Mouse (Mus musculus) heart, adult 9 months (tissue): ENCODE measurements around the gene Vps36.
A peak's percentile ranks its signal among the peaks of the same experiment; 100 is the strongest.

Source experiments
- DNase-seq, 2 experiments: peaks; one replicate each; pipeline ENCODE4 v3.0.0; 2022; ENCODE audit warnings: low spot score in 2 of 2

Gene Vps36

DNA sequence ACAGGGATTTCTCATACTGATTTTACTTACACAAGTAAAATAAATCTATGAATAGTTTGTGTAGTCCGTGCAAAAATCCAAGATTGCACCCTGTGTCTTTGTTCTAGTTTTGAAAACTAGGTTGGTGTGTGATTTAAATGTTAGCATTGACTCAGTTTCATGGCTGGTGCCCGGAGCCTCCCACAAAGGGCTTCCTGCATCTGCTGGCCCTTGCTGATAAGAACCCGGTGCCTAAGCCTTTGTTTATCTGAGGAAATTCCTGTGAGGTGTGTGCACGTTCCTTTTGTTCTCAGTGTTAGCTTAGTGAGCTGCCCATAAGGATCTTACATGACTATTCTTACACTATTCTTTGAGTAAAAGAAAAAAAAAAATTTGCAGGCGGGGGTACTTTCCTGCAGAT is 16.4 kb downstream of the Vps36 start:
- DNase-seq = peak; percentile 29 to 56

DNA sequence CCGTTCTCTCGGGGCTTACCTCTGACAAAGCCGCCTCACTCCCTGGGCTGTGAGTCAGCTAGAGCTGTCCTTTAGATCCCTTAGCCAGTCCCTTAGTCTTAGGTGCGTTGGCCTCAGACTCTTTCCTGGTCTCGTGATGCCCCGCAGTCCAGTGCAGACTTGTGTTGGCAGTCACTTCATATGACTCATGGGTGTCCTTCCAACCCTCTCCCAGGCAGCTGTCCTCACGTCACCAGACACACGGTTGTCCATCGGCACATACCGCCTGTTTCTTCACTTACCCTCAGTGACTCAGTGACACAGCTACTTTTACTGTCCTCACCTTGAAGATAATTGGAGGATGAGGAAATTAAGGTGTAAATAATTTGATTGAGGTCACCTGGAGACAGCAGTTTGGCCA is 22.2 kb downstream of the Vps36 start:
- DNase-seq = peak; percentile 20 to 23

- DNase-seq = no peak
Observed at GRCm38 (mm10) chr8:22226361-22226760, 33.8 kb downstream of the Vps36 start.

DNA sequence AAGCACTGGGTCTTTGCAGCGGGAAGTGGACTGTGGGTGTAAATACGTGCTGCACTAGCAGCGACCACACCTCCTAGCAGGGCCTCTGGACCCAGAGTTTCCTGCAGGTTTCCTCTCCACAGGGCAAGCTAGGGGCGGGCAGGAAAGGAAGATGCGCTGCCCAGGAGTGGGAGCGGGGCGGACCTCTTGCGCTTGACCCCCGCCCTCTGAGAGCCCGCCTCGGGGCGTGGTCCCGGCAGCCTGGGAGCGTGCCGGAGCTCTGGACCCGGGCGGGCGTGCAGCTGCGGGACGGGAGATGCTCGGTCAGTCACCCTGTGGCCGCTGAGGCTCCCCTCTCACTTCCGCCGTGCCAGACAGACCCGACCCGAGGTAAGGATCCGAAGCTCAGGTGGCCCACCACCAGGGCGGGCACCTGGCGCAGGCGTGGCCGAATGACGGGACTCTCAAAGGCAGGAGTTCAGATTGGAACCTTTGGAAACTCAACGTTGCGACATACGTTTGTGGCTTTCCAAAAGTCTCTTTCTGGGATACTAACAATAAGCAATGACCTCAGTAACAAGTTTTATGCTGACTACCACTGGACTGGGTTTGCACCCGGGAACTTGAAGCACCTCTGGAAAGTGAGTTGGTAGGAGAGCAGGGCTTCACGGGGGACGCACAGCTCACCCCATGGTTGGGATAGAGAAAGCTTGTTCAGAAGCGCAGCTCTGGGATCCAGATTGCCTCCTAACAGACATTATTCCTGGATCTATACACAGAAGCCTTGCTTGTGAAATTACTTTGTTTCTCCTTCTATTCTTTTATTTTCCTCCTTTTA is 34.7 kb downstream of the Vps36 start, which contains the start of gene Thsd1:
TSS of gene Thsd1 (plus strand) at position 253 of the 817 bp plus-strand sequence.
- DNase-seq = peak; percentile 71 to 77

- DNase-seq = peak; percentile 23 to 63
Observed at GRCm38 (mm10) chr8:22228621-22229020, 36.0 kb downstream of the Vps36 start.

DNA sequence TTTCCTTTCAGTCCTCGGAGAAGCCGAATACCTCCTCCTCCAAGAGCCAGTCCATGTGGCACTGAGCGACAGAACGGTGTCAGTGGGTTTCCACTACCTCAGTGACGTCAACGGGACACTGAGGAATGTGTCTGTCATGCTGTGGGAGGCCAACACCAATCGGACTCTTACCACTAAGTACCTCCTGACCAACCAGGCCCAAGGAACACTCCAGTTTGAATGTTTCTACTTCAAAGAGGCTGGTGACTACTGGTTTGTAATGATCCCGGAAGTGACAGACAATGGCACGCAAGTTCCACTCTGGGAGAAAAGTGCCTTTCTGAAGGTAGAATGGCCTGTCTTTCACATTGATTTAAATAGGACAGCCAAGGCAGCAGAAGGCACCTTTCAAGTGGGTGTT is 50.4 kb downstream of the Vps36 start:
- DNase-seq = no peak

- DNase-seq = no peak
Observed at GRCm38 (mm10) chr8:22245663-22246062, 53.1 kb downstream of the Vps36 start.

DNA sequence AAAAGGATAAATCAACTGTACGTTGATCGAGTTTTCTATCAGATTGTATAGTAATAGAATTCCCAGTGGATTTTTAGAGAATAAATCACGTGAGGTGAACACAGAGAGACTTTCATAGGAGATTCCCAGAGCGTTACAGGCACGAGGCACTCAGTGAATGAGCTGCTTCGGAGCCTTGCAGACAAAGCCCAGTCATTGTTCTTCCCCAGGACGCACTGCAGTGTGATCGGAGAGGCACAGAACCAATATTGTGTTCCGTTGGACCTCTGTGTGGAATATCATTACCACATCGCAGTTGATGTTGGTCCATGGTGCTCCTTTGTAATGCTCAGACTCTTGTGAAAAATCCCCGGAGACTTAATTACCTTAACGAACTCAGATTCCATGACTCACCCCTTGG is 55.3 kb downstream of the Vps36 start:
- no peak for DNase-seq

GRCm38 (mm10) chr8:22249080-22249479 is 56.5 kb downstream of the Vps36 start:
- no peak for DNase-seq

DNA sequence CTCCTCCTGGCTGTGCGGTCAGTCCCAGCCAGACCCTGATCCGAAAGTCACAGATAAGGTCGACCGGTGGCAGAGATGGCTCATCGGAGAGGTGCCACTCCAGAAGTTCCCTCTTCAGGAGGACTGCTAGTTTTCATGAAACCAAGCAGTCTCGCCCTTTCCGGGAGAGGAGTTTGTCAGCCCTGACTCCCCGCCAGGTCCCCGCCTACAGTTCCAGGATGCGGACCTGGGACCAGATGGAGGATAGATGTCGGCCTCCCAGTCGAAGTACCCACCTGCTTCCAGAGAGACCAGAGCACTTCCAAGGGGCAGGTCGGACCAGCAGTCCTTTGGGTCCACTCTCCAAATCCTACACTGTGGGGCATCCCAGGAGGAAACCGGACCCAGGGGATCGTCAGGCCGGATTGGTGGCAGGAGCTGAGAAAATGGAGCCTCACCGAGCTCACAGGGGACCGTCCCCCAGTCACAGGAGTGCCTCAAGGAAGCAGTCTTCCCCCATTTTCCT is 66.4 kb downstream of the Vps36 start:
- peak in 1 of 2 experiments; percentile 27 for DNase-seq

- DNase-seq = no peak
Observed at GRCm38 (mm10) chr8:22259531-22259930, 66.9 kb downstream of the Vps36 start.

- DNase-seq = peak; percentile 28 to 34
Observed at GRCm38 (mm10) chr8:22260091-22260722, 67.6 kb downstream of the Vps36 start.

- peak; percentile 29 to 41 for DNase-seq
Observed at GRCm38 (mm10) chr8:22262267-22262666, 69.7 kb downstream of the Vps36 start.

DNA sequence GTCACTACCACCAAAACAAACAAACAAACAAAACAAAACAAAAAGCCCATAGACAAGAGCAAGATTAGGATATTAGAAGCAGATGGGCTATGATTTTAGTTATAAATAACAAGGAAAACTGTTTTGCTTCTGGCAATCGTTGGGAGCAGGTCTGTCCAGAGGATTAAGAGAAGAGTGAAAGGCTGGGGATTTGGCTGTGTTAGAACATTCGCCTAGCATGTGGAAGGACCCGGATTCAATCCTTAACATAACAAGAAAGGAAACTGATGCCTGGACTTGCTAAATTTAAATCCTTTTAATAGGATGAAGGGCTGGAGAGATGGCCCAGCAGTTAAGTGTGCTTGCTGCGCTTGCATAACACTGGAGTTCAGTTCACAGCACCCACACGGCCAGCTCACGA is 71.7 kb downstream of the Vps36 start:
- DNase-seq = no peak

DNA sequence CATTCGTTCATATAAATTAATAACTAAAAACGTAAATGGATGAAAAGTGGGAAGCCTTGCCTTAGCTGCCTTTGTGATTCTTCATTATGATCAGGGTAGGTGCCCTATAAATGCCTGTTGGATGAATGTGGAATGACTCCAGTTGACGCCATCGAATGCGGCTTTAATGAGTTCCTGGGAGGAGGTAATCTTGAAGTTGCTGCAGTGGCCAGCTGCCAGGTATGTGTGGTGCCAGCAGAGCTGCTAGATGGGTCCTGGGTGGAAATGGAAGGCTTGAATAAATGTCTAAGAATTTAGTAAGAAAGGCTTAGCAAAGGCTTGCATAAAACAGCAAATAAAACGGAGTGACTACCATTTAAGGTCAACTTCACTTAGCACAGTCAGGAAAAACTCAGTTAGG is 72.2 kb downstream of the Vps36 start:
- DNase-seq = no peak

- no peak for DNase-seq
Observed at GRCm38 (mm10) chr8:22265194-22265593, 72.6 kb downstream of the Vps36 start.

- DNase-seq = no peak
Observed at GRCm38 (mm10) chr8:22266809-22267208, 74.2 kb downstream of the Vps36 start.
